Mouse (Mus musculus) liver, embryonic 11.5 days (tissue): ENCODE data around the gene Pear1. TPM values are rescaled to one million over a fixed set of nuclear protein-coding genes. Genes with fewer than 3 reads are reported as not detected.

Experiments used
- ATAC-seq: fragments of 200-750 bp; cut with Nextera tagmentation; replicated peaks from 2 replicates; pipeline ENCODE4 v1.8.0; 2017; ENCODE audit warnings: moderate number of reproducible peaks, mild to moderate bottlenecking, moderate TSS enrichment, moderate library complexity; ENCODE audit not compliant: low FRiP score
- DNase-seq: peaks from one replicate; pipeline ENCODE4 v3.0.0-alpha.2; 2017; ENCODE audit warnings: low spot score
- H3K27ac ChIP-seq: fragments of 300-500 bp; sonication (generic); 2 replicates; pipeline ENCODE4 v1.5.1; 2014; ENCODE audit warnings: mild to moderate bottlenecking, low read depth, low read length, control low read depth
- H3K27me3 ChIP-seq: fragments of 300-500 bp; sonication (generic); replicated peaks from 2 replicates; pipeline ENCODE4 v1.6.1; 2014; ENCODE audit warnings: low read length, mixed read lengths; ENCODE audit not compliant: control insufficient read depth, insufficient read depth
- H3K36me3 ChIP-seq: fragments of 300-500 bp; sonication (generic); 2 replicates; pipeline ENCODE4 v1.6.1; 2014; ENCODE audit warnings: mild to moderate bottlenecking, low read length, moderate library complexity, mixed read lengths; ENCODE audit not compliant: control insufficient read depth, insufficient read depth
- H3K4me1 ChIP-seq: fragments of 300-500 bp; sonication (generic); replicated peaks from 2 replicates; pipeline ENCODE4 v1.6.1; 2014; ENCODE audit warnings: low read length, mixed read lengths; ENCODE audit not compliant: control insufficient read depth, insufficient read depth
- H3K4me2 ChIP-seq: fragments of 300-500 bp; sonication (generic); 2 replicates; pipeline ENCODE4 v1.6.1; 2014; ENCODE audit warnings: mild to moderate bottlenecking, control low read depth, moderate library complexity
- H3K4me3 ChIP-seq: fragments of 300-500 bp; sonication (generic); 2 replicates; pipeline ENCODE4 v1.5.1; 2014; ENCODE audit warnings: low read depth, low read length, control low read depth
- H3K9ac ChIP-seq: fragments of 300-500 bp; sonication (generic); 2 replicates; pipeline ENCODE4 v1.6.1; 2014; ENCODE audit warnings: low read depth, low read length, control low read depth
- H3K9me3 ChIP-seq: fragments of 300-500 bp; sonication (generic); 2 replicates; pipeline ENCODE4 v1.6.1; 2016; ENCODE audit warnings: low read length, inconsistent platforms, mixed read lengths; ENCODE audit not compliant: control insufficient read depth
- WGBS: fragments of 180-500 bp; shearing (Covaris S2); extraction: QIAGEN DNeasy Blood & Tissue Kit; methylation state at CpG from one replicate; pipeline ENCODE4 v1.1.7; 2014; 5-methylcytosine and 5-hydroxymethylcytosine counted together
- polyA plus RNA-seq: library from polyadenylated mRNA; unstranded; fragments of >200 nt; fragmentation: Nextera tagmentation; extraction: Ambion mirVana; gene quantifications from 2 replicates; pipeline ENCODE4 v1.2.1, GENCODE M21; 2014

The Pear1 gene
- polyA plus RNA-seq, 1 experiment from 2014 or later, result 18.4 TPM

DNA sequence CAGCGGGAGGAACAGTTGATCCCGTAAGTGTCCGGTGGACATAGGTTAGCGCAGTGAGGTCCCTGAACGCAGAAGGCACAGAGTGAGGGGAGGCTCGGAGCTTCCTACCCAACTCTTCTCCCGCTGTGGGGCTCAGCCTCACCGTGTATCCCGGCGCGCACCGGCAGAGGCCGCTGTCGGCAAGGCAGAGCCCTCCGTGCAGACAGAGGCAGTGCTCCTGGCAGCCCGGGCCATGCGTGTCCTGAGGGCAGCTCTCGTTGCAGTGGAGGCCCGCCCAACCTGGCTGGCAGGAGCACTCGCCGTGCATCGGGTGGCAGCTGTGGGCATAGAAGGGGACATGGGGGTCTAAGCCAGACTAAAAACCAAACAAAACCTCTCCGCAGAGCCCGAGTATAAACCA, 68.1 kb downstream of the Pear1 start:
- H3K9ac ChIP-seq, result no peak overlapping the region
- no peaks in the 10 kb centered on the region; the same call in 1 of the 2 replicates for H3K36me3 ChIP-seq
- peak; percentile 78 for DNase-seq
- no peak overlapping the region for H3K27ac ChIP-seq
- no peak overlapping the region for H3K4me3 ChIP-seq
- no peaks in the 10 kb centered on the region; the same call in 1 of the 2 replicates for H3K4me1 ChIP-seq
- peaks cover 12% of the 10 kb centered on the region for H3K27me3 ChIP-seq
- no peaks in the 10 kb centered on the region for H3K9me3 ChIP-seq
- ATAC-seq, result peak; percentile 63; the same call in 1 of the 2 replicates
- peak overlapping the region; percentile 31 for H3K4me2 ChIP-seq
- 15% methylated on average over 24 of the region's 24 CpGs for WGBS

DNA sequence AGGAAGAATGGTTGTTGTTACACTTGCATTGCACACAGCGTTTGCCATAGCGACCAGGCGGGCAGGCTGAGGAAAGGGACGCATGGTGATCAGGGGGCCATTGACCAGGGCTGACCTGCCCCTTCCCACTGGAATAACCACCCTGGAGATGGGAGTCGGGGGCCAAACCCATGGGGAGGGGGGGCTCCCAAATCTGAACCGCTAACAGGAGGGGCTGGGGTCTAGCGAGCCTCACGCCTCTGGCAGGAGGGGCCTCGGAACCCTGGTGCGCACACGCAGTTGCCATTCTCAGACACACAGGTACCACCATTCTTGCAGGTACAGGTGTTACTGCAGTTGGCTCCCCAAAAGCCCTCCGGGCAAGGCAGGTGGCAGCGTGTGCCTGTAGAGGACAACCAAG, 70.3 kb downstream of the Pear1 start:
- no peak for ATAC-seq
- Histone ChIP-seq H3K9ac (no peak overlapping the region), H3K4me1 (no peaks in the 10 kb centered on the region; the same call in none of the 2 replicates), H3K27me3 (peaks cover 12% of the 10 kb centered on the region), H3K4me2 (no peak overlapping the region), H3K36me3 (no peaks in the 10 kb centered on the region; the same call in 1 of the 2 replicates), H3K4me3 (no peak overlapping the region), H3K9me3 (no peaks in the 10 kb centered on the region), H3K27ac (no peak overlapping the region)
- WGBS, result 90% methylated on average over 13 of the region's 13 CpGs
- no peak for DNase-seq

DNA sequence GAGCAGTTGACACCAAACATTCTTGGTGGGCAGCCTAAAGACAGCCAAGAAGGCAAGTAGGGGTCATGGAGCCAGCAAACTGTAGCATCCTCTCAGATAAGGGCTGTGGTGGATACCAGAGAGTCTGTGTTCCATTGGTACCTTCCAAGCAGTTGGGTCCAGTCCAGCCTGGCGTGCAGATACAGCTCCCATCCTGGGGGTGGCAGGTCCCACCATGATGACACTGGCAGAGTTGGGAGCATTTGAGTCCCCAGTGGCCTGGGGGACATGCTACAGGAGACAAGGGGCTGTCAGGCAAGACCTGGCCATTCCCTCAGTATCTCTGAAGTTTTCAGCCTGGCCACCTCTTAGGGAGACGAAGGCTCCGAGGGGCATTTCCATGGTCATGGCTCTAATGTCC, 71.5 kb downstream of the Pear1 start:
- DNase-seq (no peak), ATAC-seq (no peak)
- Histone ChIP-seq H3K9ac (no peak overlapping the region), H3K4me3 (no peak overlapping the region), H3K4me1 (no peaks in the 10 kb centered on the region; the same call in none of the 2 replicates), H3K27ac (no peak overlapping the region), H3K27me3 (peaks cover 9% of the 10 kb centered on the region; the same call in 1 of the 2 replicates), H3K9me3 (no peaks in the 10 kb centered on the region), H3K36me3 (no peaks in the 10 kb centered on the region; the same call in 1 of the 2 replicates), H3K4me2 (no peak overlapping the region)
- WGBS, result 91% methylated on average over 3 of the region's 3 CpGs

DNA sequence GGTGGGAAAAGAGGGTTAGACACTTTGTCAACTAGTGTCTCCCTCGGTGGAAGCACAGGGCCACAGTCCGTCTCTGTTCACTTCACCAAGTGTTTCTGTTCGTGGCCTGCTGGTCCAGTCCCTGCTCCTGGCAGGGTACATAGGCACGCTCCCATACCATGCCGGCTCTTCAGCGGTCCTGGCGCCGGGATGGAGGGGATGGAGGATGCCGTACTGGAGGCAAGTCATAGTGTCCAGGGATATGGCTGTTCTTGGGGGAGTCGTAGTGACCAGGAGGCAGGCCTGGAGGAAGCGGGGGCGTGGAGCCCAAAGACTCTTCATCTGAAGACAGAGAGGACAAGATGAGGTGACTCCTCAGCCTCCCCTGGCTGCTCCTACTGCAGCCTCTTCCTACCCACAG, 74.1 kb downstream of the Pear1 start:
- ATAC-seq (no peak), DNase-seq (no peak)
- Histone ChIP-seq H3K27ac (no peak overlapping the region), H3K4me2 (no peak overlapping the region), H3K27me3 (peaks cover 6% of the 10 kb centered on the region; the same call in 1 of the 2 replicates), H3K4me3 (no peak overlapping the region), H3K9ac (no peak overlapping the region), H3K36me3 (no peaks in the 10 kb centered on the region; the same call in 1 of the 2 replicates), H3K9me3 (no peaks in the 10 kb centered on the region), H3K4me1 (peaks cover 3% of the 10 kb centered on the region; the same call in 1 of the 2 replicates)
- 83% methylated on average over 12 of the region's 12 CpGs for WGBS

DNA sequence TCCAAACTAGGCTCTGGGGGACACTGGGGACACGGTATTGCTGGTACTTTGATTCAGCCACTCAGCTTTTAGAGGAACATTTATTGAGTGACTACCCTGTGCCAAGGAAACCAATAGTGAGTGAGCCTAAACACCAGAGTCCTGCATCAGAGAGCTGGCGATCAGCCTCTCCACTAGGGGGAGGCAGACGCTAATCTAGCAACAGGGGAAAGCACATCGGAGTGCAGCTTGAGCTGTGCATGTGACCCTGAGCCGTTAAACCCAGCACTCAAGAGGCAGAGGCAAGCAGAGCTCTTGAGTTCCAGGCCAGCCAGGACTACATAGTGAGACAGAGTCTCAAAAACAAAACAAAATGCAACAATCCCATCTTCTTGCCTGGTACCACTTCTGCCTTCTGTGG, 75.1 kb downstream of the Pear1 start:
- H3K4me3 ChIP-seq, result no peak overlapping the region
- H3K36me3 ChIP-seq, result no peaks in the 10 kb centered on the region; the same call in 1 of the 2 replicates
- ATAC-seq (no peak), DNase-seq (no peak)
- H3K4me1 ChIP-seq, result peaks cover 4% of the 10 kb centered on the region; the same call in 1 of the 2 replicates
- H3K9ac ChIP-seq, result no peak overlapping the region
- WGBS, result 21% methylated on average over 5 of the region's 5 CpGs
- no peaks in the 10 kb centered on the region for H3K9me3 ChIP-seq
- no peak overlapping the region for H3K27ac ChIP-seq
- no peak overlapping the region for H3K4me2 ChIP-seq
- H3K27me3 ChIP-seq, result peaks cover under 1% of the 10 kb centered on the region; the same call in 1 of the 2 replicates

DNA sequence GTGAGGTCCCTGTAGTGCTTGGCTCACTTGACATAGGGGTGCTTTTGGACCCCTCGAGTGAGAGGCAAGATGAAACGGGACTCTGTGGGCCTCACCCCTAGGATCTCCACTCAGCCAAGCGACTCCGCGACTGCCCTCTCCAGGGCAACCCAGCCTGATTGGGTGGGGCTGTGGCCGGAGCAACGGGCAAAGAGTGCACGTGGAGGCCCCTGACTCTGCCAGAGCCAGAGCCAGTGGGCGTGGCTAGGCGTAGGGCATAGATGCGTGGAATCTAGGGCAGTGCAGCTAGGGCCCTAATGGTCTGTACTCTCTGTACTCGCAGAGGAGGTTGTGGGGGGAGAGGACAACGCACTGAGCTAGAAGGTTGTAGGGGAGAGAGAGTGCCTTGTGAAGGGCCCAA, 75.7 kb downstream of the Pear1 start, which contains the start of gene Lrrc71:
TSS of gene Lrrc71 (minus strand) at position 195 of the 400 bp plus-strand sequence.
- no peak within 1 kb of the TSS for H3K4me2 ChIP-seq
- no peak within 1 kb of the TSS for H3K27ac ChIP-seq
- no peaks in the 10 kb centered on the region for H3K27me3 ChIP-seq
- no peaks in the 10 kb centered on the region for H3K36me3 ChIP-seq
- WGBS, result 63% methylated on average over 13 of the region's 13 CpGs
- peaks cover 4% of the 10 kb centered on the region; the same call in 1 of the 2 replicates for H3K4me1 ChIP-seq
- H3K4me3 ChIP-seq, result no peak within 1 kb of the TSS
- H3K9ac ChIP-seq, result no peak within 1 kb of the TSS
- DNase-seq (no peak), ATAC-seq (no peak)
- no peaks in the 10 kb centered on the region for H3K9me3 ChIP-seq

DNA sequence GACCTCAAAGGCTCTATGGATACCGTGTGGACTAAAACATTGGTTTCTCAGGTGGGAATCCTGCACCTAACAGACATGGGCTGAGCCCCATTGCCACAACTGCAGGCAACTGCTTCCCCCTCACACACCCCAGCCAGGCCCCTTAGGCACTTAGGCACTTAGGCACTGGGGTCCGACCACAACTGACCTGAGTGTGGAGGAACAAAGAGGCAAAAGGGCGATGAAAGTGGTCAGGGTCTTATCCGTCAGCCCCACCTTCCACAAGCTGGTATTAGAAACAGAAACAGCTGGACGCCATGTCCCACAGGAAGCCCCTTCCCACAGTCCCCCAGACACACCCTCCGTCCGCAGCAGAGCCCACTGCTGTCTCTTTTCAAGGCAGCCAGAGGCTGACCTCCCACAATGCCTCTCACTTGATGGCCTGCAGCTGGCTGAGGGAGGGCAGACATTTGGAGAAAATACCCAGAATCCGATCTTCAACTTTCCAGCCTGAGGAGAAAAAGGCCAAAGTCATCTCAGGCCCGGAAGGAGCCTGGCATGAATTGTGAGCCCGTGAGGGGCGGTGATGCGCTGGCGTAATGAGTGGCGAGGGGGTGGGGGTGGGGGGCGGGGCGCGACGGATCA, 79.0 kb downstream of the Pear1 start:
- H3K27ac ChIP-seq, result no peak overlapping the region
- H3K4me2 ChIP-seq, result peak overlapping the region; percentile 19
- no peaks in the 10 kb centered on the region for H3K9me3 ChIP-seq
- ATAC-seq (no peak), DNase-seq (no peak)
- H3K4me3 ChIP-seq, result no peak overlapping the region
- no peaks in the 10 kb centered on the region; the same call in 1 of the 2 replicates for H3K27me3 ChIP-seq
- no peaks in the 10 kb centered on the region; the same call in 1 of the 2 replicates for H3K36me3 ChIP-seq
- no peak overlapping the region for H3K9ac ChIP-seq
- peaks cover 4% of the 10 kb centered on the region; the same call in 1 of the 2 replicates for H3K4me1 ChIP-seq
- 44% methylated on average over 18 of the region's 18 CpGs for WGBS

DNA sequence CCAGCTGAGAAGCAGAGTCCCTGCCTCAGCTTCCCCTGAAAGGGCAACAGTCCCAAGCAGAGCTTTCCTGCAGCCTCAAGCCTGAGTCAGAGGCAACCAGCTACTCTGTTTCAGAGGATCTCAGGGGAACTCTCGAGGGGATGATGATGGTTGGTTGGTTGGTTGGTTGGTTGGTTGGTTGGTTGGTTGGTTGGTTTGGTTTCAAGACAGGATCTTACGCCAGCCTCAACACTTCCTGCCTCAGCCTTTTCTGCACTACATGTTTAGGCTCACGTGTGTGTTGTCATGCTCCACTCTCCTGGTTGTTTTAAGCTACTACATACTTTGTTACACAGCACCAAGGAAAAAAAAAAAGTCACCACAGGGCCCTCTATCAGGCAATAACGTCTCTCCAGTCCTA, 80.2 kb downstream of the Pear1 start:
- H3K4me2 ChIP-seq, result no peak overlapping the region

DNA sequence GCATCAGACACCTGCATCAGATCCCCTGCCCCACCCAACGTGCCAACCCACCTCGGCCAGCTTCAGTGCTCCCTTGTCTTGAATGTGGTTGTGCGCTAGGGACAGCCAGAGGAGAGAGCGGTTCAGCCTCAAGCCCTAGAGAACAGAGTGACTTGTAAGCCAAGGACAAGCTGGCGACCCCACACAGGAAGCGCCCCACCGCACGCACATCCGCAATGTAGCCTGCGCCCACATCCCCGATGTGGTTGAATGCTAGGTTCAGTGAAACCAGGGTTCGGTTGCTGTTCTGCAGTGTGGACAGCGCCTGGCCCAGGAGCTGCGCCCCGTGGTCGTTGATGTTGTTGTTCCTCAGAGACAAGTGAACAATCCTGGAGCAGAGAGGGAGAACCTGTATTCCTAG, 81.4 kb downstream of the Pear1 start:
- H3K9ac ChIP-seq, result no peak overlapping the region
- WGBS, result 68% methylated on average over 16 of the region's 16 CpGs
- no peak for ATAC-seq
- no peak for DNase-seq
- no peaks in the 10 kb centered on the region; the same call in 1 of the 2 replicates for H3K27me3 ChIP-seq
- H3K36me3 ChIP-seq, result no peaks in the 10 kb centered on the region; the same call in 1 of the 2 replicates
- no peaks in the 10 kb centered on the region for H3K9me3 ChIP-seq
- H3K4me2 ChIP-seq, result no peak overlapping the region
- H3K27ac ChIP-seq, result no peak overlapping the region
- no peak overlapping the region for H3K4me3 ChIP-seq
- peaks cover 4% of the 10 kb centered on the region; the same call in 1 of the 2 replicates for H3K4me1 ChIP-seq

More for the DNA sequence above, 80.2 kb downstream of the Pear1 start:
- WGBS, result 65% methylated on average over 4 of the region's 4 CpGs
- DNase-seq, result no peak
- peaks cover 4% of the 10 kb centered on the region; the same call in 1 of the 2 replicates for H3K4me1 ChIP-seq
- no peaks in the 10 kb centered on the region for H3K9me3 ChIP-seq
- no peaks in the 10 kb centered on the region; the same call in 1 of the 2 replicates for H3K36me3 ChIP-seq
- no peaks in the 10 kb centered on the region; the same call in 1 of the 2 replicates for H3K27me3 ChIP-seq
- no peak overlapping the region for H3K4me3 ChIP-seq
- H3K27ac ChIP-seq, result no peak overlapping the region
- no peak overlapping the region for H3K9ac ChIP-seq
- no peak for ATAC-seq
